Mouse (Mus musculus) intestine, embryonic 15.5 days (tissue): ENCODE results near the gene Gm20388. TPM values are rescaled to one million over a fixed set of nuclear protein-coding genes. Genes with fewer than 3 reads are reported as not detected.

Source experiments
- ATAC-seq: fragments of 200-750 bp; cut with Nextera tagmentation; 2 replicates; pipeline ENCODE4 v1.8.0; 2017; ENCODE audit warnings: moderate TSS enrichment, moderate library complexity
- H3K27ac ChIP-seq: fragments of 300-500 bp; sonication (generic); 2 replicates; pipeline ENCODE4 v1.5.1; 2015; ENCODE audit warnings: mild to moderate bottlenecking, inconsistent platforms
- H3K27me3 ChIP-seq: fragments of 300-500 bp; sonication (generic); replicated peaks from 2 replicates; pipeline ENCODE4 v1.6.1; 2015; ENCODE audit warnings: inconsistent platforms
- H3K36me3 ChIP-seq: fragments of 300-500 bp; sonication (generic); 2 replicates; pipeline ENCODE4 v1.6.1; 2015; ENCODE audit warnings: inconsistent platforms
- H3K4me1 ChIP-seq: fragments of 300-500 bp; sonication (generic); replicated peaks from 2 replicates; pipeline ENCODE4 v1.6.1; 2015; ENCODE audit warnings: inconsistent platforms
- H3K4me2 ChIP-seq: fragments of 300-500 bp; sonication (generic); replicated peaks from 2 replicates; pipeline ENCODE4 v1.6.1; 2015; ENCODE audit warnings: mild to moderate bottlenecking, inconsistent platforms
- H3K4me3 ChIP-seq: fragments of 300-500 bp; sonication (generic); replicated peaks from 2 replicates; pipeline ENCODE4 v1.5.1; 2015; ENCODE audit warnings: inconsistent platforms
- H3K9ac ChIP-seq: fragments of 300-500 bp; sonication (generic); 2 replicates; pipeline ENCODE4 v1.6.1; 2015; ENCODE audit warnings: inconsistent platforms
- H3K9me3 ChIP-seq: fragments of 300-500 bp; sonication (generic); 2 replicates; pipeline ENCODE4 v1.6.1; 2016; ENCODE audit warnings: inconsistent platforms
- WGBS: fragments of 180-500 bp; shearing (Covaris S2); methylation state at CpG from one replicate; pipeline ENCODE4 v1.1.7; 2015; 5-methylcytosine and 5-hydroxymethylcytosine counted together
- polyA plus RNA-seq: library from polyadenylated mRNA; unstranded; fragments of >200 nt; fragmentation: Nextera tagmentation; extraction: Ambion mirVana; gene quantifications from 2 replicates; pipeline ENCODE4 v1.2.1, GENCODE M21; 2015

The Gm20388 gene
- polyA plus RNA-seq, 1 experiment from 2014 or later: not detected

DNA sequence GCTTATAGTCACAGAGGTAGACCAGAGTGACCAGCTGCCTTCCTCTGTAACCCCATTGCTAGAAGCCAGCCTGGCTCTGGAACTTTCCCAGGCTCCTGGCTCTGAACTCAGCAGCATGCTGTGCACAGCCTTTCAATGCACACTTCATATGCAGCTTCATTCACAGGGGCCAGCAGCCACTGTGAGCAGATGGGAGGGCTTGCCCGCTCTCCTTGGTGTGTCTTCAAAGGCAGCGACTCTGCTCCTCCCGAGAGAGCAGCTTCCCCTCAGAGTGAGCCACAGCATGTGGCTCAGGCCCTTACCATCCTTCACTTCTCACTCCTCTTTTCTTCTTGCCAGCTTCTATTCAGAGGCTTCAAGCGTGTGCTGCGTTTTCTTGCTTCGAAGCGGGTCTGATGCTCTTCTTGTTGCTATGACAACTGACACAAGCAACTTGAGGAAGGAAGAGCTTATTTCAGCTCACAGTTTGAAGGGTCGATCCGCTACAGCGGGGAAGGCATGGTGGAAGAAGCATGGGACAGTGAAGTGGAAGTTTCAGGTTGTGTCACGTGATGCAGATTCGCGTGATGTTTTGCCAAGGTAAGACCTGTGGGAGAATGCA is 4293.5 kb downstream of the Gm20388 start:
- Histone ChIP-seq H3K9ac (no peak overlapping the region), H3K9me3 (no peaks in the 10 kb centered on the region), H3K27ac (no peak overlapping the region), H3K4me3 (no peak overlapping the region), H3K27me3 (no peaks in the 10 kb centered on the region), H3K4me2 (no peak overlapping the region), H3K36me3 (no peaks in the 10 kb centered on the region), H3K4me1 (0 out of 2 replicates have a peak, but pooled peaks cover 2% of the 10 kb centered on the region)
- ATAC-seq: no peak
- 84% methylated on average over 13 of the region's 13 CpGs for WGBS

- no peak overlapping the region for H3K4me2 ChIP-seq
- no peak for ATAC-seq
Observed at GRCm38 (mm10) chr8:124212148-124212547, 4301.5 kb downstream of the Gm20388 start.

DNA sequence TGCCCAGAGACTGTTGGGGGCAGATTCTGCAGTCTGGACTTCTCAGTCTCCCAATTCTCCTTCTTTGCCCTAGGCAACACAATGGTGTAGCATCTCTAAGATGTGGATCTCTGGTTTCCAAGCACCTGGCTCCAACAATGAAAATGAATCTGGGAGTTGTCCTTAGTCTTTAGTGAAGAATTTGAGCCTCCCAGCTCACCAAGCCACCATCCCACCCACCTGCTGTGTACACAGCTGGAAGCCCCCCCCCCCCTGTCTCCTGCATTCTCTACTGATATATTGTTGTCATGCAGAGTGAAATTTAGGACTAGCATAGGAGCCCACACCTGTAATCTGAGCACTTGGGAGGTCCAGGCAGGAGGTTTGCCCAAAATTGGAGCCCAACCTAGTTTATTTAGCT is 4306.3 kb downstream of the Gm20388 start:
- H3K9ac ChIP-seq: no peak overlapping the region
- no peak overlapping the region for H3K4me3 ChIP-seq
- ATAC-seq: no peak
- H3K9me3 ChIP-seq: no peaks in the 10 kb centered on the region
- no peak overlapping the region for H3K27ac ChIP-seq
- H3K4me1 ChIP-seq: no peaks in the 10 kb centered on the region
- H3K4me2 ChIP-seq: no peak overlapping the region
- no peaks in the 10 kb centered on the region for H3K36me3 ChIP-seq
- H3K27me3 ChIP-seq: no peaks in the 10 kb centered on the region

More at GRCm38 (mm10) chr8:124212148-124212547, 4301.5 kb downstream of the Gm20388 start:
- no peaks in the 10 kb centered on the region for H3K27me3 ChIP-seq
- no peak overlapping the region for H3K4me3 ChIP-seq
- H3K36me3 ChIP-seq: no peaks in the 10 kb centered on the region
- H3K9me3 ChIP-seq: no peaks in the 10 kb centered on the region
- no peak overlapping the region for H3K9ac ChIP-seq
- peak overlapping the region; percentile 19; the same call in 1 of the 2 replicates for H3K27ac ChIP-seq
- H3K4me1 ChIP-seq: no peaks in the 10 kb centered on the region
- 43% methylated on average over 2 of the region's 2 CpGs for WGBS

DNA sequence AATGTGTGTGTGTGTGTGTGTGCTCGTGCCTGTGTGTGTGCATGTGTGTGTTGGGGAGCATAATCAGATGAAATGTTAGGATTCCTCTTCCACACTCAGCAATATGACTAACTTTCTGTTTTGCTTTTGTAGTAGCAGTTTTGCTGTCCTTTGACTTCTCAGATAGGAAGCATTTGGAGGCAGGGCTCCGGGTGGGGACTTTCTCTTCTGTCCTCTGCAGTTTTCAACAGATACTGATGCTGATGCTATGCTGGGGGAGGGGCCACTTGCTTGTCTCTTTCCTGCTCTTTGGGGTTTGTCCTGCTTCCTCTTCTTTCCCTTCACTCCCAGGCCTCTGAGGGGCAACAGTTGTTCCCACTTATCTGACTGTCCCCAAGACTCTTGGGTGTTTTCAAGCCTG is 4319.2 kb downstream of the Gm20388 start:
- H3K27ac ChIP-seq: peak overlapping the region; percentile 33; the same call in 1 of the 2 replicates
- no peaks in the 10 kb centered on the region for H3K27me3 ChIP-seq
- peaks cover 12% of the 10 kb centered on the region for H3K4me1 ChIP-seq
- 67% methylated on average over 2 of the region's 2 CpGs for WGBS
- ATAC-seq: no peak
- H3K9me3 ChIP-seq: no peaks in the 10 kb centered on the region
- H3K4me3 ChIP-seq: no peak overlapping the region
- no peak overlapping the region for H3K4me2 ChIP-seq
- no peak overlapping the region for H3K9ac ChIP-seq
- no peaks in the 10 kb centered on the region for H3K36me3 ChIP-seq

DNA sequence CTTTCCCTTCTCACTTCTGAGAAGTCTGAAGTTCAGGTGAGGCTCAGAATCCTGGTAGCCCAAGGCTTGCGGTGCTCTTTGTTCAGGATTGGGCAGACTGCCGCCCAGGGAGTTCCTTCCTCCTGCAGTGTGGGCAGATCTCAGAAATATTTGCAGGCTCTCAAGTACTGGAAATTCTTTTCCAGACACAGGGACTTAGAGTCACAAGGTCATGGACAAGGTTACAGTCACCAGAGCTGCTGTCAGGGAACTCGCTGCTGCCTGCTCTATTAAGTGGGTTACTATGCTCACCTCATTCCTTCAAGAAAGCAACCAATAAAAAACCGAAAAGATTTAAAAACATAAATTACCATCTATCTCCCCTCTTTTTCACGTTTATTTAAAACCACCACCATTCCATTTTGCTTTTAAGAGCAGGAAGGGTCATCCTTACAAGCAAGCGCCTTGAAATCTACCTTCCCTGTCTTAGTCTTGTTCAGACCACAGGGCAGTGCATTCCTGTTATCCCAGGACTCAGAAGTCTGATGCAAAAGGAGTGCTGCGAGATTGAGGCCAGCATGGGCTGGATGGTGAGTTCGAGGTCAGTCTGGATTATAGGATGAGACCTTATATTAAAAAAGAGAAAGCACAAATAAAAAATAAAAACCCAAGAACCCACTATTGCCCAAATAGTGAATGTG is 4320.0 kb downstream of the Gm20388 start:
- peak overlapping the region; percentile 33 for H3K27ac ChIP-seq
- H3K27me3 ChIP-seq: no peaks in the 10 kb centered on the region
- 50% methylated on average over 8 of the region's 8 CpGs for WGBS
- ATAC-seq: 0 out of 2 replicates have a peak, but pooled peaks have one; percentile 9
- peaks cover 12% of the 10 kb centered on the region for H3K4me1 ChIP-seq
- no peaks in the 10 kb centered on the region for H3K36me3 ChIP-seq
- H3K9me3 ChIP-seq: no peaks in the 10 kb centered on the region
- H3K4me2 ChIP-seq: peak overlapping the region; percentile 92
- H3K9ac ChIP-seq: no peak overlapping the region
- H3K4me3 ChIP-seq: peak overlapping the region; percentile 91

DNA sequence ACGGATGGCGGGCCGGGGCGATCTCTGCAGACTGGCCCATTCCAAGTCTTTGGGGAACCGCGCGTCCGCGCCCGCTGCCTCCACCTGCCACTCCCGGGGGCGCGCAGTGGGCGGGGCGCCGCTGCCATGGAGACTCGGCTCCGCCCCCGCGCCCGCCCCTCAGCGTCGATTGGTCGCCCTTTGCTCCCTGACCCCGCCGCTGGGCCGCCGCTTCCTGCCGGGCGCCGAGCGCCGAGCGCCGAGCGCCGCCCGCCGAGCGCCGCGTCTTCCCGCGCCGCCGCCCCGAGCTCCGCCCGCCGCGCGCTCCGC is 4320.5 kb downstream of the Gm20388 start, which contains the start of gene Galnt2:
Galnt2 (plus strand) TSS at position 216 of the 309 bp plus-strand sequence.
- peaks cover 12% of the 10 kb centered on the region for H3K4me1 ChIP-seq
- H3K36me3 ChIP-seq: no peaks in the 10 kb centered on the region
- no peaks in the 10 kb centered on the region for H3K9me3 ChIP-seq
- peak within 1 kb of the TSS; percentile 90 for H3K9ac ChIP-seq
- peak within 1 kb of the TSS; percentile 91 for H3K4me3 ChIP-seq
- H3K27me3 ChIP-seq: no peaks in the 10 kb centered on the region
- ATAC-seq: peak; percentile 94
- WGBS: under 1% methylated on average over 42 of the region's 53 CpGs
- peak within 1 kb of the TSS; percentile 81 for H3K27ac ChIP-seq
- peak within 1 kb of the TSS; percentile 92 for H3K4me2 ChIP-seq

DNA sequence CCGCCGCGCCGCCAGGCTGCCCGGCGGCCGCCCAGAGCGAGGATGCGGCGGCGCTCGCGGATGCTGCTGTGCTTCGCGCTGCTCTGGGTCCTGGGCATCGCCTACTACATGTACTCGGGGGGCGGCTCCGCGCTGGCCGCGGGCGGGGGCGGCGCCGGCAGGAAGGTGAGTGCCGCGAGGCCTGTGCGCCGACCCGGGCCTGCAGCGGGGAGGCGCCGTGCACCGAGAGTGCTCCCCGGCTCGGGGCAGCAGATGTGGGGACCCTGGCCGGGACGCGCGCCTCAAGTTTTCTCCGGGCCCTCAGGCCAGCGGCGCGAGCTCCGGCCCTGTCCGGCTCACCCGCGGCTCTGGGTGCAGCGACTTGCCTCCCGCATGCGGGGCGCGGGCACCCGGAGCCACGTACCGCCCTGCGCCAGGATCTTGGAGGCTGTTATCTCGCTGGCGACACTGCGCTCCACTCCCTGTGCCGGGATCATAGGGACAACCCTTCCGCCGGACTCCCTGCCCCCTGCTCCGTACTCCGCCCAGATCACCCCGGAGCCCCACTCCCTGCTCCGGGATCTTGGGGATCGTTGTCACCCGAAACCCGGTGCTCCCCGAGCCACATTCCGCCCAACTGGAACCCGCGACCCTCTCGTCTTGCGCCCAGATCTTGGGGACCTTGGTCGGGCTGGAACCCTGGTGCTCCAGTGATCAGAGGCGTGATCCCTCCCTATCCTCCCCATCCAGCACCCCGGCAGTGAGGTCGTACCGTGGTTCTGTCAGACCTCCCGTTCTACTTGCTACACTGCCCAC is 4321.0 kb downstream of the Gm20388 start:
- no peaks in the 10 kb centered on the region for H3K27me3 ChIP-seq
- H3K27ac ChIP-seq: peak overlapping the region; percentile 81
- ATAC-seq: peak; percentile 82
- under 1% methylated on average over 81 of the region's 83 CpGs for WGBS
- peak overlapping the region; percentile 92 for H3K4me2 ChIP-seq
- peak overlapping the region; percentile 91 for H3K4me3 ChIP-seq
- no peaks in the 10 kb centered on the region for H3K36me3 ChIP-seq
- H3K4me1 ChIP-seq: peaks cover 12% of the 10 kb centered on the region
- H3K9me3 ChIP-seq: no peaks in the 10 kb centered on the region
- peak overlapping the region; percentile 90 for H3K9ac ChIP-seq

- H3K9ac ChIP-seq: peak overlapping the region; percentile 90
- WGBS: 4% methylated on average over 18 of the region's 18 CpGs
- peak overlapping the region; percentile 92 for H3K4me2 ChIP-seq
- no peak for ATAC-seq
- peaks cover 12% of the 10 kb centered on the region for H3K4me1 ChIP-seq
- H3K4me3 ChIP-seq: peak overlapping the region; percentile 91
- no peaks in the 10 kb centered on the region for H3K9me3 ChIP-seq
- H3K27me3 ChIP-seq: no peaks in the 10 kb centered on the region
- no peaks in the 10 kb centered on the region for H3K36me3 ChIP-seq
- H3K27ac ChIP-seq: no peak overlapping the region
Observed at GRCm38 (mm10) chr8:124232280-124232600, 4321.6 kb downstream of the Gm20388 start.

- Histone ChIP-seq H3K4me1 (peaks cover 22% of the 10 kb centered on the region), H3K9me3 (no peaks in the 10 kb centered on the region), H3K9ac (no peak overlapping the region), H3K36me3 (no peaks in the 10 kb centered on the region), H3K27me3 (no peaks in the 10 kb centered on the region), H3K4me3 (no peak overlapping the region), H3K27ac (no peak overlapping the region), H3K4me2 (no peak overlapping the region)
- WGBS: 62% methylated on average over 2 of the region's 2 CpGs
- ATAC-seq: no peak
Observed at GRCm38 (mm10) chr8:124234496-124234895, 4323.9 kb downstream of the Gm20388 start.

- WGBS: 86% methylated on average over 4 of the region's 4 CpGs
- Histone ChIP-seq H3K4me2 (no peak overlapping the region), H3K27ac (no peak overlapping the region), H3K36me3 (no peaks in the 10 kb centered on the region), H3K4me1 (peaks cover 33% of the 10 kb centered on the region), H3K27me3 (no peaks in the 10 kb centered on the region), H3K9me3 (no peaks in the 10 kb centered on the region), H3K4me3 (no peak overlapping the region), H3K9ac (no peak overlapping the region)
- ATAC-seq: no peak
Observed at GRCm38 (mm10) chr8:124235536-124235935, 4324.9 kb downstream of the Gm20388 start.

GRCm38 (mm10) chr8:124239350-124239749 is 4328.7 kb downstream of the Gm20388 start:
- Histone ChIP-seq H3K36me3 (0 out of 2 replicates have a peak, but pooled peaks cover 3% of the 10 kb centered on the region), H3K9ac (no peak overlapping the region), H3K27me3 (no peaks in the 10 kb centered on the region), H3K27ac (no peak overlapping the region), H3K4me1 (peaks cover 34% of the 10 kb centered on the region), H3K4me3 (no peak overlapping the region), H3K9me3 (no peaks in the 10 kb centered on the region), H3K4me2 (0 out of 2 replicates have a peak overlapping the region, but pooled peaks have one; percentile 14)
- peak; percentile 52 for ATAC-seq
- WGBS: 61% methylated on average over 6 of the region's 6 CpGs

- Histone ChIP-seq H3K4me1 (peaks cover 34% of the 10 kb centered on the region), H3K4me2 (no peak overlapping the region), H3K9ac (no peak overlapping the region), H3K4me3 (no peak overlapping the region), H3K27me3 (no peaks in the 10 kb centered on the region), H3K27ac (0 out of 2 replicates have a peak overlapping the region, but pooled peaks have one; percentile 28), H3K9me3 (no peaks in the 10 kb centered on the region), H3K36me3 (peaks cover 11% of the 10 kb centered on the region)
- ATAC-seq: no peak
- 33% methylated on average over 8 of the region's 8 CpGs for WGBS
Observed at GRCm38 (mm10) chr8:124240932-124241331, 4330.3 kb downstream of the Gm20388 start.
